Mouse (Mus musculus) layer of hippocampus, postnatal 14 days (tissue): ENCODE results near the gene Rad54l2. TPM values are rescaled to one million over a fixed set of nuclear protein-coding genes. Genes with fewer than 3 reads are reported as not detected.

ENCODE experiments used
- total RNA-seq, 2 experiments: library from RNA; stranded (reverse); gene quantifications; 2 replicates each; pipeline ENCODE4 v1.2.3; 2021

The Rad54l2 gene
- total RNA-seq, 2 experiments from 2014 or later: 18.7 to 20.5 TPM

Other genes with a start within 250 kb of the Rad54l2 start
- gene Iqcf3, start 227.6 kb downstream of the Rad54l2 start, total RNA-seq: not detected
- not detected for gene Iqcf4, start 218.2 kb downstream of the Rad54l2 start, total RNA-seq
- not detected for gene Iqcf6, start 162.6 kb downstream of the Rad54l2 start, total RNA-seq
- 10 to 100 TPM; 35.7 to 38.5 TPM for gene Grm2, start 133.1 kb downstream of the Rad54l2 start, total RNA-seq
- gene Tex264, start 103.3 kb downstream of the Rad54l2 start, total RNA-seq: 10 to 100 TPM; 92.2 to 99.8 TPM
- gene Dcaf1, start 32.7 kb upstream of the Rad54l2 start, total RNA-seq: 10 to 100 TPM; 20.8 to 27.4 TPM
- 10 to 100 TPM; 48.2 to 51.2 TPM for gene Rbm15b, start 98.2 kb upstream of the Rad54l2 start, total RNA-seq
- gene Manf, start 102.8 kb upstream of the Rad54l2 start, total RNA-seq: 100 to 1,000 TPM; 130 to 156 TPM